Mouse (Mus musculus): Measurements from ENCODE around the gene Dscam.
"Not testable (repeated sequence)": the region's sequence is repeated elsewhere in the genome, so short reads cannot be mapped to it uniquely, and the experiment has no call there.

The Dscam gene

GRCm38 (mm10) chr16:96888036-96888435, 282.5 kb downstream of the Dscam start:
- no peak for DNase-seq (ENCODE audit: low spot score in 2 of 2)

GRCm38 (mm10) chr16:96885817-96886216, 284.7 kb downstream of the Dscam start:
- DNase-seq (ENCODE audit: low spot score in 2 of 2) = no peak

GRCm38 (mm10) chr16:96884590-96884989, 286.0 kb downstream of the Dscam start:
- not testable (repeated sequence) for DNase-seq (ENCODE audit: low spot score in 2 of 2)

- no peak for DNase-seq (ENCODE audit: low spot score in 2 of 2)
These were observed 293.3 kb downstream of the Dscam start for GRCm38 (mm10) chr16:96877271-96877670.

GRCm38 (mm10) chr16:96872799-96873198, 297.8 kb downstream of the Dscam start:
- no peak for DNase-seq (ENCODE audit: low spot score in 2 of 2)

GRCm38 (mm10) chr16:96857571-96857970, 313.0 kb downstream of the Dscam start:
- DNase-seq (ENCODE audit: low spot score in 2 of 2) = no peak

GRCm38 (mm10) chr16:96855060-96855459, 315.5 kb downstream of the Dscam start:
- DNase-seq (ENCODE audit: low spot score in 2 of 2) = no peak

GRCm38 (mm10) chr16:96852383-96852782, 318.2 kb downstream of the Dscam start:
- no peak for DNase-seq (ENCODE audit: low spot score in 2 of 2)

- DNase-seq (ENCODE audit: low spot score in 2 of 2) = no peak
These were observed 321.6 kb downstream of the Dscam start for GRCm38 (mm10) chr16:96848916-96849315.

GRCm38 (mm10) chr16:96846585-96846984, 324.0 kb downstream of the Dscam start:
- no peak for DNase-seq (ENCODE audit: low spot score in 2 of 2)

- DNase-seq (ENCODE audit: low spot score in 2 of 2) = no peak
These were observed 324.4 kb downstream of the Dscam start for GRCm38 (mm10) chr16:96846113-96846512.

- DNase-seq (ENCODE audit: low spot score in 2 of 2) = no peak
These were observed 325.0 kb downstream of the Dscam start for GRCm38 (mm10) chr16:96845475-96846098.

- DNase-seq (ENCODE audit: low spot score in 2 of 2) = no peak
These were observed 326.7 kb downstream of the Dscam start for GRCm38 (mm10) chr16:96843691-96844400.

- no peak for DNase-seq (ENCODE audit: low spot score in 2 of 2)
These were observed 327.7 kb downstream of the Dscam start for GRCm38 (mm10) chr16:96842829-96843360.

GRCm38 (mm10) chr16:96819649-96820048, 350.9 kb downstream of the Dscam start:
- peak; percentile 10 to 35 for DNase-seq (ENCODE audit: low spot score in 2 of 2)

GRCm38 (mm10) chr16:96806298-96806697, 364.3 kb downstream of the Dscam start:
- no peak for DNase-seq (ENCODE audit: low spot score in 2 of 2)

GRCm38 (mm10) chr16:96802636-96803035, 367.9 kb downstream of the Dscam start:
- no peak for DNase-seq (ENCODE audit: low spot score in 2 of 2)

GRCm38 (mm10) chr16:96801650-96802237, 368.8 kb downstream of the Dscam start:
- DNase-seq (ENCODE audit: low spot score in 2 of 2) = no peak

GRCm38 (mm10) chr16:96795431-96795830, 375.1 kb downstream of the Dscam start:
- no peak for DNase-seq (ENCODE audit: low spot score in 2 of 2)

- no peak for DNase-seq (ENCODE audit: low spot score in 2 of 2)
These were observed 379.2 kb downstream of the Dscam start for GRCm38 (mm10) chr16:96791307-96791706.

GRCm38 (mm10) chr16:96788286-96788685, 382.3 kb downstream of the Dscam start:
- no peak for DNase-seq (ENCODE audit: low spot score in 2 of 2)

- no peak for DNase-seq (ENCODE audit: low spot score in 2 of 2)
These were observed 391.5 kb downstream of the Dscam start for GRCm38 (mm10) chr16:96779021-96779420.

- DNase-seq (ENCODE audit: low spot score in 2 of 2) = no peak
These were observed 396.3 kb downstream of the Dscam start for GRCm38 (mm10) chr16:96774245-96774644.
